Mouse (Mus musculus) stomach, postnatal 0 days (tissue): ENCODE results near the gene Cox17. TPM values are rescaled to one million over a fixed set of nuclear protein-coding genes. Genes with fewer than 3 reads are reported as not detected.

ENCODE experiments used
- ATAC-seq: fragments of 200-750 bp; cut with Nextera tagmentation; 2 replicates; pipeline ENCODE4 v1.8.0; 2017; ENCODE audit not compliant: low FRiP score, low TSS enrichment
- DNase-seq: peaks from one replicate; pipeline ENCODE4 v3.0.0-alpha.2; 2016; ENCODE audit warnings: low spot score
- H3K27ac ChIP-seq: fragments of 300-500 bp; sonication (generic); replicated peaks from 2 replicates; pipeline ENCODE4 v1.5.1; 2014; ENCODE audit warnings: mild to moderate bottlenecking, control low read depth
- H3K27me3 ChIP-seq: fragments of 300-500 bp; sonication (generic); 2 replicates; pipeline ENCODE4 v1.6.1; 2014; ENCODE audit warnings: low read length; ENCODE audit not compliant: control insufficient read depth, insufficient read depth
- H3K36me3 ChIP-seq: fragments of 300-500 bp; sonication (generic); 2 replicates; pipeline ENCODE4 v1.6.1; 2014; ENCODE audit warnings: low read length, mixed read lengths; ENCODE audit not compliant: control insufficient read depth, insufficient read depth
- H3K4me1 ChIP-seq: fragments of 300-500 bp; sonication (generic); replicated peaks from 2 replicates; pipeline ENCODE4 v1.6.1; 2014; ENCODE audit warnings: antibody characterized with exemption; ENCODE audit not compliant: control insufficient read depth, insufficient read depth
- H3K4me2 ChIP-seq: fragments of 300-500 bp; sonication (generic); replicated peaks from 2 replicates; pipeline ENCODE4 v1.6.1; 2014; ENCODE audit warnings: low read depth, mild to moderate bottlenecking, control low read depth, moderate library complexity
- H3K4me3 ChIP-seq: fragments of 300-500 bp; sonication (generic); 2 replicates; pipeline ENCODE4 v1.5.1; 2014; ENCODE audit warnings: low read depth, low read length, control low read depth
- H3K9ac ChIP-seq: fragments of 300-500 bp; sonication (generic); 2 replicates; pipeline ENCODE4 v1.6.1; 2014; ENCODE audit warnings: mild to moderate bottlenecking, low read length, control low read depth, mixed read lengths
- H3K9me3 ChIP-seq: fragments of 300-500 bp; sonication (generic); 2 replicates; pipeline ENCODE4 v1.6.1; 2016; ENCODE audit warnings: low read length; ENCODE audit not compliant: control insufficient read depth
- CTCF ChIP-seq: IDR thresholded peaks from 2 replicates; pipeline ENCODE4 v1.5.1; 2016; ENCODE audit warnings: antibody characterized with exemption, low read depth, mild to moderate bottlenecking, moderate library complexity
- EP300 ChIP-seq: optimal IDR thresholded peaks from 2 replicates; pipeline ENCODE3; 2016; ENCODE audit warnings: antibody characterized with exemption
- WGBS: fragments of 180-500 bp; shearing (Covaris S2); extraction: QIAGEN DNeasy Blood & Tissue Kit; methylation state at CpG from one replicate; pipeline ENCODE4 v1.1.7; 2014; 5-methylcytosine and 5-hydroxymethylcytosine counted together
- polyA plus RNA-seq: library from polyadenylated mRNA; unstranded; fragments of >200 nt; fragmentation: Nextera tagmentation; extraction: Ambion mirVana; gene quantifications from 2 replicates; pipeline ENCODE4 v1.2.1, GENCODE M21; 2015

The Cox17 gene
- polyA plus RNA-seq, 1 experiment from 2014 or later, result 327 TPM

DNA sequence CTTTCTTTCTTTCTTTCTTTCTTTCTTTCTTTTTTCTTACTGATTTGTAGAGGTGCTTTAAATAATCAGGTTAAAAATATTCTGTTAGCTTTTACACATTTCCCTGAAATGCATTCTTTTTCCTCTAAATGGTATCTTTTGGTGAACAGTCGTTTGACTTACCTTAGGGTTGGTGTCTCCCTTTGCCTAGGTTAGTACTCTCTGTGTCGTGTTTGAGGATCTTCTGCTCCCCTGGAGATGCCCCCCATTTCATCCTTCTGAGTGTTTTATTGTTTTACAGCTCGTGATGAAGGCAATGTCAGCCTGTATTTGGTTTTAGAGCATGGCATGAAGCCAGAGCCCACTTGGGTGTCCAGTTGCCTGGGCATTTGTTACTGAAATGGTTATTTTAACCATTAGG is 32.7 kb downstream of the Cox17 start:
- Histone ChIP-seq H3K27me3 (no peaks in the 10 kb centered on the region), H3K4me1 (no peaks in the 10 kb centered on the region), H3K4me3 (no peak overlapping the region), H3K36me3 (no peaks in the 10 kb centered on the region), H3K27ac (no peak overlapping the region), H3K9ac (no peak overlapping the region), H3K4me2 (no peak overlapping the region), H3K9me3 (no peaks in the 10 kb centered on the region)
- ATAC-seq, result no peak
- WGBS, result 41% methylated on average over 3 of the region's 3 CpGs
- DNase-seq, result no peak
- TF ChIP-seq CTCF (no peak), EP300 (no peak)

DNA sequence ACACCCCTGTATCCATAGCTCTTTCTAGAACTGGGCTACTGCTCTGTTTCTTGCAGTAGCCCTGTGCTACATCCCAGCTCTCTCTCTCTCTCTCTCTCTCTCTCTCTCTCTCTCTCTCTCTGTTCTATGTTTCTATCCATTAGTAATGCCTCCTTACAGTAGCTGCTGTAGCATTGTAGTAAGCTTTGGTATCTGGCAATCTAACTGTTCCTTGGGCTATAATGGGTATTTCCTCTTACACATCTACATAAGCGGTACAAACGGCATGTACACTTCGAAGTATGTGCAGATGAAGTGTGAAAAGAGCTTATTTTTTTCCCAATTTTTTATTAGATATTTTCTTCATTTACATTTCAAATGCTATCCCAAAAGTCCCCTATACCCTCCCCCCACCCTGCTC is 33.1 kb downstream of the Cox17 start:
- WGBS, result 92% methylated on average over 3 of the region's 3 CpGs
- no peak overlapping the region for H3K4me2 ChIP-seq
- no peaks in the 10 kb centered on the region for H3K36me3 ChIP-seq
- no peak overlapping the region for H3K4me3 ChIP-seq
- no peaks in the 10 kb centered on the region for H3K27me3 ChIP-seq
- DNase-seq (no peak), ATAC-seq (no peak)
- H3K9ac ChIP-seq, result no peak overlapping the region
- H3K27ac ChIP-seq, result no peak overlapping the region
- no peak for TF ChIP-seq EP300
- TF ChIP-seq CTCF, result no peak
- no peaks in the 10 kb centered on the region for H3K4me1 ChIP-seq
- no peaks in the 10 kb centered on the region for H3K9me3 ChIP-seq

GRCm38 (mm10) chr16:38383683-38384082 is 36.9 kb downstream of the Cox17 start:
- H3K4me1 ChIP-seq, result no peaks in the 10 kb centered on the region
- no peak overlapping the region for H3K9ac ChIP-seq
- H3K27me3 ChIP-seq, result no peaks in the 10 kb centered on the region
- no peaks in the 10 kb centered on the region for H3K9me3 ChIP-seq
- WGBS, result 86% methylated on average over 2 of the region's 2 CpGs
- no peaks in the 10 kb centered on the region for H3K36me3 ChIP-seq
- no peak overlapping the region for H3K4me3 ChIP-seq
- H3K4me2 ChIP-seq, result no peak overlapping the region
- no peak for TF ChIP-seq EP300
- TF ChIP-seq CTCF, result no peak
- ATAC-seq, result no peak
- no peak for DNase-seq
- H3K27ac ChIP-seq, result no peak overlapping the region

DNA sequence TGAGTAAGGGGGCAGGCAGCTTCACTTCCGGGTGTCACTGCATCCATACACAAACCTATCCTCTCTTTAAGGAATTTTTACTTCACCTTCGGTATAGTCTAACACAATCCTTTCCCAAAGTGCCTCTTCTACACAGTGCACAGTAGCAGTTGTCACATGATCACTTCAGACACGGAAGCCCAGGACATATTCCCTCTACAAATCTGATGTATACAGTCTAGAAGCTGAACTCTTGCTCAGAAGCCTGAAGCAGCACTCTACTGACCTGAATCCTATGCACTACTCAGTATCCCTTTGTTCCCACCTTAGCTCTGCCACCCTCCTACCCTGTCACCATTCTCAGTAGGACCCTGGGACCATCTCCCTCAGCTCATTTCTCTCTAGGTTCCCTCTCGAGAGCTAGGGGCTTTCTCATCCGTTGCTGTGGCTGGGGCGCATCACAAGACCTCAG is 38.4 kb downstream of the Cox17 start:
- 76% methylated on average over 6 of the region's 6 CpGs for WGBS
- TF ChIP-seq CTCF, result no peak
- TF ChIP-seq EP300, result no peak
- Histone ChIP-seq H3K9me3 (no peaks in the 10 kb centered on the region), H3K4me1 (no peaks in the 10 kb centered on the region), H3K27ac (no peak overlapping the region), H3K27me3 (no peaks in the 10 kb centered on the region), H3K4me3 (no peak overlapping the region), H3K36me3 (no peaks in the 10 kb centered on the region), H3K4me2 (no peak overlapping the region), H3K9ac (no peak overlapping the region)
- ATAC-seq (no peak), DNase-seq (no peak)

DNA sequence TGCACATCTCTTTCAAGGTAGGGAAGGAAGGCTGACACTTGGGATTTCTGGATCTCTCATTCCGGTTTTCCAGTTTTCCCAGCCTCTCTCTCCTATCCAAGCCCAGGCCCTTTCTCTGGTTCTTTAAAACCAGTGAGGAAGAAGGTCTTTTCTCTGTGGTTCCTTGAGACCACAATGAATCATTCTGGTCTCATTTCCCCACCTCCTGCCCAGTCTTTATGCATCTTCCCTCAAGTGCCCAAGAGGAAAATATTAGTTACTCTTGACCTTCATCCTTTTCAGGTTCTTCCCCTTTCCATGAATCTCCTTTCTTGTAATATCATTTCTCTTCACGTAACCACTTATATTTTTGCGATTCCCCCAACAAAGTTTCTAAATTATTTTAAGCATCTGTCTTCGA is 38.9 kb downstream of the Cox17 start:
- Histone ChIP-seq H3K27ac (no peak overlapping the region), H3K9ac (no peak overlapping the region), H3K4me2 (no peak overlapping the region), H3K36me3 (no peaks in the 10 kb centered on the region), H3K4me3 (no peak overlapping the region), H3K4me1 (no peaks in the 10 kb centered on the region), H3K27me3 (no peaks in the 10 kb centered on the region), H3K9me3 (no peaks in the 10 kb centered on the region)
- DNase-seq, result no peak
- ATAC-seq, result no peak
- WGBS, result 89% methylated on average over 4 of the region's 4 CpGs
- TF ChIP-seq CTCF (no peak), EP300 (no peak)

- H3K27me3 ChIP-seq, result no peaks in the 10 kb centered on the region
- ATAC-seq, result no peak
- TF ChIP-seq CTCF (no peak), EP300 (no peak)
- H3K9me3 ChIP-seq, result no peaks in the 10 kb centered on the region
- no peak overlapping the region for H3K9ac ChIP-seq
- H3K4me1 ChIP-seq, result no peaks in the 10 kb centered on the region
- no peak overlapping the region for H3K4me3 ChIP-seq
- no peaks in the 10 kb centered on the region for H3K36me3 ChIP-seq
- DNase-seq, result no peak
- 84% methylated on average over 6 of the region's 6 CpGs for WGBS
- no peak overlapping the region for H3K4me2 ChIP-seq
- no peak overlapping the region for H3K27ac ChIP-seq
Measured at GRCm38 (mm10) chr16:38387389-38387788, 40.6 kb downstream of the Cox17 start.
